ENCODE assay signal across 9 mouse cellular contexts in the genomic region with DNA sequence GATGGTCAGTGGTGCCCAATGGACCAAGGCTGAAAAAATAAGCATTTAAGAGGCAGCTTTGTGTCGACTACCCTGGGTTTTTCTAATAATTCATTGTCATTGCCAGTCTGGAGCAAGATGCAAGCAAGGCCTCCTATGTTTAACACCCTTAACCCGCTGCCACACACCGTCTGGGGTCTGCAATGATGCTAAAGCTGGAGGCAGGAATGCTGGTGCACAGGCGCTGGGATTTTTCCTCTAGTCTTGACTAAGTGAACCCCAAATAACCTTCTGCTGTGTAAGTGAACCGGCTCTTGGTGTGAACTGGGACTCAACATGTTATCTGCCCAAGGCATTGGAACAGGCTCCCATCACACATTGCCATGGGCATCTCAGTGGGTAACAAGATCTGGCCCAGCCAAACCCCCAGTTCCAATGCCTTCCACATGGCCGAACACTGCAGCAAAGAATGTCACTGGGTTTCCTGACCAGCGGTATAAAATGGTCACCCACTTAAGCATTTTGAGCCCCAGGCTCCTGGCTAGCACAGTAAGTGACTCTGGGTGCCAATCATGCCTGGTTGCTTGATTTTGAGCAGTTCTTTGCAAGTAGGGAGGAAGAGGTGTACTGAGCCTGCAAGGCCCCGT.
DNase-seq lines count a peak whose midpoint lies in the region; ATAC-seq and TF ChIP-seq lines count a peak whose summit lies in the region.
"Had no signal": no experiment of that assay in that cellular context is flagged by ENCODE, and none has a peak within 500 bp of the region (broad histone marks: within the 10 kb centered on the region; RNA-seq: fewer than 3 reads in every experiment).

No protein-coding gene starts in this region.

- no peaks in the 10 kb centered on the region for H3K9me3 ChIP-seq in heart, embryonic 10.5 days
- no peaks in the 10 kb centered on the region for H3K9me3 ChIP-seq in ES-E14 (ENCODE audit: control insufficient read depth, insufficient read depth, low read depth, low read length)
- no peaks in the 10 kb centered on the region for H3K9me3 ChIP-seq in forebrain, embryonic 14.5 days (replicated peaks; ENCODE audit: control insufficient read depth, low read length)
- H3K9me3 ChIP-seq in midbrain, embryonic 12.5 days: no peaks in the 10 kb centered on the region

- H3K27ac ChIP-seq in heart, embryonic 10.5 days: peak overlapping the region; percentile 65
- H3K27ac ChIP-seq in ES-E14 (ENCODE audit: insufficient read depth, low read depth, low read length, poor library complexity, severe bottlenecking): peak overlapping the region; percentile 44; the same call in 1 of the 2 replicates
- peak overlapping the region; percentile 89 for H3K27ac ChIP-seq in forebrain, embryonic 14.5 days (ENCODE audit: low read depth, low read length)
- H3K27ac ChIP-seq in midbrain, embryonic 12.5 days (replicated peaks): peak overlapping the region; percentile 82

- 0 out of 2 replicates have a peak, but pooled peaks have one; percentile 10 for ATAC-seq in forebrain, embryonic 14.5 days
- ATAC-seq in midbrain, embryonic 12.5 days (ENCODE audit: low FRiP score, low read depth): no peak

- no peak overlapping the region for H3K4me3 ChIP-seq in heart, embryonic 10.5 days
- no peak overlapping the region for H3K4me3 ChIP-seq in ES-E14 (ENCODE audit: insufficient read depth in 1 of 2, low read depth in 1 of 2, low read length in 2 of 2, poor library complexity in 1 of 2, severe bottlenecking in 1 of 2)
- no peak overlapping the region for H3K4me3 ChIP-seq in forebrain, embryonic 14.5 days (ENCODE audit: low read depth, low read length)
- H3K4me3 ChIP-seq in midbrain, embryonic 12.5 days: no peak overlapping the region

- WGBS in heart, embryonic 10.5 days: 72% methylated on average over 8 of the region's 8 CpGs
- WGBS in forebrain, embryonic 14.5 days: 46% methylated on average over 8 of the region's 8 CpGs
- WGBS in midbrain, embryonic 12.5 days: 65% methylated on average over 8 of the region's 8 CpGs

- in situ Hi-C loops in ES-E14 (cut with MboI; ENCODE audit: low sequenced_read_pairs in 2 of 2, unreplicated experiment in 2 of 2): no loop called here

- intact Hi-C loops in heart, postnatal 25 days (cut with DNase I): no loop called here

- no peak for DNase-seq in heart, embryonic 10.5 days (ENCODE audit: low spot score)
- no peak for DNase-seq in heart, postnatal 25 days (ENCODE audit: low spot score)
- no peak for DNase-seq in ES-E14 (ENCODE audit: low read depth, low spot score)
- DNase-seq in forebrain, embryonic 14.5 days (ENCODE audit: low spot score): peak; percentile 50
- no peak for DNase-seq in cerebellum, postnatal 4 days (ENCODE audit: low spot score in 2 of 2)
- DNase-seq in urinary bladder, postnatal 36 days (ENCODE audit: low spot score in 2 of 2): no peak
- DNase-seq in gastrocnemius, postnatal 4 days (ENCODE audit: low spot score in 2 of 2): no peak
- DNase-seq: lung, adult 2 months had no signal

- H3K9ac ChIP-seq in ES-E14 (ENCODE audit: insufficient read depth, low read depth, low read length, poor library complexity, severe bottlenecking): peak overlapping the region; percentile 20; the same call in 1 of the 2 replicates
- no peak overlapping the region for H3K9ac ChIP-seq in forebrain, embryonic 14.5 days (ENCODE audit: low read length)
- 0 out of 2 replicates have a peak overlapping the region, but pooled peaks have one; percentile 20 for H3K9ac ChIP-seq in midbrain, embryonic 12.5 days (replicated peaks)

- peaks cover 32% of the 10 kb centered on the region for H3K4me1 ChIP-seq in heart, embryonic 10.5 days
- H3K4me1 ChIP-seq in ES-E14 (ENCODE audit: control insufficient read depth in 2 of 2, insufficient read depth in 2 of 2, low read length in 2 of 2, poor library complexity in 1 of 2): peaks cover 5 to 23% of the 10 kb centered on the region in 2 experiments; a peak in 3 of 4 replicates
- H3K4me1 ChIP-seq in forebrain, embryonic 14.5 days (ENCODE audit: control insufficient read depth, insufficient read depth, low read length): peaks cover 49% of the 10 kb centered on the region
- peaks cover 55% of the 10 kb centered on the region for H3K4me1 ChIP-seq in midbrain, embryonic 12.5 days

- H3K36me3 ChIP-seq in heart, embryonic 10.5 days: no peaks in the 10 kb centered on the region
- H3K36me3 ChIP-seq in ES-E14 (ENCODE audit: control insufficient read depth, insufficient read depth, low read length, poor library complexity, severe bottlenecking): no peaks in the 10 kb centered on the region
- H3K36me3 ChIP-seq in forebrain, embryonic 14.5 days (ENCODE audit: control insufficient read depth, insufficient read depth, low read length): no peaks in the 10 kb centered on the region
- no peaks in the 10 kb centered on the region for H3K36me3 ChIP-seq in midbrain, embryonic 12.5 days

- no peaks in the 10 kb centered on the region for H3K27me3 ChIP-seq in heart, embryonic 10.5 days (ENCODE audit: insufficient read depth, poor library complexity, severe bottlenecking)
- H3K27me3 ChIP-seq in forebrain, embryonic 14.5 days (replicated peaks; ENCODE audit: control insufficient read depth, insufficient read depth, low read length): no peaks in the 10 kb centered on the region
- 0 out of 2 replicates have a peak, but pooled peaks cover 3% of the 10 kb centered on the region for H3K27me3 ChIP-seq in midbrain, embryonic 12.5 days

- no peak overlapping the region for H3K4me2 ChIP-seq in forebrain, embryonic 14.5 days (ENCODE audit: low read length)
- no peak overlapping the region for H3K4me2 ChIP-seq in midbrain, embryonic 12.5 days (replicated peaks)

TF ChIP-seq in ES-E14, 5 proteins besides CTCF, POLR2A, EP300 and RAD21:
- TF ChIP-seq ZC3H11A (IDR thresholded peaks at IDR 0.05; ENCODE audit: borderline replicate concordance, low read depth, low read length) (no peak), MAFK (IDR thresholded peaks at IDR 0.05; ENCODE audit: insufficient read depth, low read depth, low read length) (no peak), HCFC1 (IDR thresholded peaks at IDR 0.05; ENCODE audit: borderline replicate concordance, insufficient read depth, low read length) (no peak), CHD2 (IDR thresholded peaks at IDR 0.05; ENCODE audit: low read depth, low read length) (no peak), ZNF384 (IDR thresholded peaks at IDR 0.05; ENCODE audit: low read depth, low read length) (no peak)
